Mouse (Mus musculus) spleen, adult 2 months (tissue): Measurements from ENCODE around the gene Btf3.

Experiments used
- CTCF ChIP-seq: fragments of 200-500 bp; IDR thresholded peaks from 2 replicates; pipeline ENCODE4 v1.5.1; 2011; ENCODE audit warnings: mild to moderate bottlenecking, inconsistent platforms; ENCODE audit not compliant: insufficient read depth, insufficient read length, insufficient replicate concordance; ENCODE audit errors: extremely low read depth
- POLR2A ChIP-seq: fragments of 200-500 bp; IDR thresholded peaks from 2 replicates; pipeline ENCODE4 v1.6.1; 2011; ENCODE audit warnings: low read depth, low read length, inconsistent platforms

GRCm38 (mm10) chr13:98317911-98318310 is 1.1 kb upstream of the Btf3 start:
- TF ChIP-seq CTCF: no peak
- TF ChIP-seq POLR2A: no peak
